Mouse (Mus musculus) skeletal muscle tissue, adult 2 months (tissue): ENCODE results near the gene Gm6899.

Experiments used
- DNase-seq: peaks from one replicate; pipeline ENCODE4 v3.0.0-alpha.2; 2012; ENCODE audit warnings: low read depth, low spot score

The Gm6899 gene

DNA sequence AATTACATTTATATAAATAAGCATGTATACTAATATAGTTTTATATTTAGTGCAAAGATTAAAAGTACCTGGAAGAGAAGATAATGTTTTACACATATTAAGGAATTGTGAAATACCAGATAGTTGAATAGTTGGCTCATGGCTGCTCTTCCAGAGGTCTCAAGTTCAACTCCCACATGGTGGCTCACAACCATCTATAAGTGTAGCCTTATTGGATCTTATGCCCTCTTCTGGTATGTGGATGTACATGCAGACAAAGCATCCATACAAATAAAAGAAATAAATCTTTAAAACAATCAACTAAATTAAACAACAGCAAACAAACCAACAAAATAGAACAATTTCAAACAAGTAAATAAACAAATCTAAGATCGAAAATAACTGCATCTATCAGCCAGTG is 49.1 kb downstream of the Gm6899 start:
- no peak for DNase-seq
